Mouse (Mus musculus) embryonic fibroblast, embryonic 13.5 days (primary cell): ENCODE data around the gene Rpn1.

ENCODE experiments used
- CTCF ChIP-seq: IDR thresholded peaks from 2 replicates; pipeline ENCODE4 v1.5.1; 2011; ENCODE audit warnings: mild to moderate bottlenecking, control low read depth, low read length, moderate library complexity, borderline replicate concordance; ENCODE audit not compliant: insufficient read depth
- POLR2A ChIP-seq: IDR thresholded peaks from 2 replicates; pipeline ENCODE4 v1.6.1; 2011; ENCODE audit warnings: low read depth, mild to moderate bottlenecking, control low read depth, low read length, moderate library complexity

GRCm38 (mm10) chr6:88107661-88108535 lies 23.6 kb downstream of the Rpn1 start:
- TF ChIP-seq CTCF (no peak), POLR2A (no peak)
